Mouse (Mus musculus) lung, postnatal 4 days (tissue): Measurements from ENCODE around the gene Il1rapl2.

Source experiments
- DNase-seq, 2 experiments: peaks; one replicate each; pipeline ENCODE4 v3.0.0; 2021

The Il1rapl2 gene

GRCm38 (mm10) chrX:137570321-137571195 lies at the start of gene Il1rapl2:
Gene Il1rapl2, plus strand, starts transcription at chrX:137570608.
- no peak for DNase-seq

- DNase-seq, result no peak
These were observed 22.1 kb upstream of the Il1rapl2 start for GRCm38 (mm10) chrX:137548348-137548747.

GRCm38 (mm10) chrX:137569472-137570188 lies 778 bp upstream of the Il1rapl2 start:
- DNase-seq, result no peak

- DNase-seq, result no peak
These were observed 12.2 kb downstream of the Il1rapl2 start for GRCm38 (mm10) chrX:137582656-137583055.

- DNase-seq, result no peak
These were observed 50.3 kb downstream of the Il1rapl2 start for GRCm38 (mm10) chrX:137620697-137621096.

- DNase-seq, result no peak
These were observed 96.6 kb downstream of the Il1rapl2 start for GRCm38 (mm10) chrX:137667011-137667410.

GRCm38 (mm10) chrX:137687974-137688373 lies 117.6 kb downstream of the Il1rapl2 start:
- DNase-seq, result no peak

- DNase-seq, result no peak
These were observed 129.6 kb downstream of the Il1rapl2 start for GRCm38 (mm10) chrX:137700006-137700405.

GRCm38 (mm10) chrX:137755537-137755936 lies 185.1 kb downstream of the Il1rapl2 start:
- no peak for DNase-seq

GRCm38 (mm10) chrX:137805484-137806200 lies 235.2 kb downstream of the Il1rapl2 start:
- no peak for DNase-seq

GRCm38 (mm10) chrX:137806231-137807114 lies 236.1 kb downstream of the Il1rapl2 start:
- DNase-seq, result no peak

GRCm38 (mm10) chrX:137809526-137809925 lies 239.1 kb downstream of the Il1rapl2 start:
- DNase-seq, result no peak

GRCm38 (mm10) chrX:137812151-137812550 lies 241.7 kb downstream of the Il1rapl2 start:
- no peak for DNase-seq

GRCm38 (mm10) chrX:137848936-137849335 lies 278.5 kb downstream of the Il1rapl2 start:
- DNase-seq, result no peak

- DNase-seq, result no peak
These were observed 353.1 kb downstream of the Il1rapl2 start for GRCm38 (mm10) chrX:137923490-137923889.

GRCm38 (mm10) chrX:137926835-137927234 lies 356.4 kb downstream of the Il1rapl2 start:
- DNase-seq, result no peak

- no peak for DNase-seq
These were observed 377.3 kb downstream of the Il1rapl2 start for GRCm38 (mm10) chrX:137947741-137948140.

GRCm38 (mm10) chrX:137971306-137971705 lies 400.9 kb downstream of the Il1rapl2 start:
- DNase-seq, result peak in 1 of 2 experiments; percentile 11

- no peak for DNase-seq
These were observed 472.7 kb downstream of the Il1rapl2 start for GRCm38 (mm10) chrX:138043113-138043512.

- no peak for DNase-seq
These were observed 533.5 kb downstream of the Il1rapl2 start for GRCm38 (mm10) chrX:138103954-138104353.

- no peak for DNase-seq
These were observed 534.3 kb downstream of the Il1rapl2 start for GRCm38 (mm10) chrX:138104668-138105067.

- no peak for DNase-seq
These were observed 599.7 kb downstream of the Il1rapl2 start for GRCm38 (mm10) chrX:138170146-138170545.
